Mouse (Mus musculus): ENCODE results near the gene Chrnb1.

GRCm38 (mm10) chr11:69835966-69836335 lies 40.2 kb upstream of the Chrnb1 start:
- TF ChIP-seq CTCF (IDR thresholded peaks at IDR 0.05; ENCODE audit: insufficient read depth, low read depth, low read length): no peak
- no peak for TF ChIP-seq POLR2A (IDR thresholded peaks at IDR 0.05; ENCODE audit: insufficient read depth, low read depth, low read length)

Data from olfactory bulb, adult 2 months (tissue).